Mouse (Mus musculus): ENCODE measurements at regions not wholly inside any gene's neighbourhood (a gene's known extent, or its start where the extent isn't known, plus 50 kb on each side); places are given as distances from the start of the nearest gene placed in this dataset.
A peak's percentile ranks its signal among the peaks of the same experiment; 100 is the strongest.

- Histone ChIP-seq H3K4me2 (ENCODE audit: low read depth, low read length) (no peak overlapping the region), H3K27me3 (ENCODE audit: control insufficient read depth, insufficient read depth, low read length) (no peaks in the 10 kb centered on the region), H3K9me3 (replicated peaks; ENCODE audit: control insufficient read depth, low read length) (no peaks in the 10 kb centered on the region), H3K4me3 (replicated peaks; ENCODE audit: low read length) (no peak overlapping the region), H3K27ac (ENCODE audit: low read length) (no peak overlapping the region), H3K4me1 (ENCODE audit: control insufficient read depth, insufficient read depth, low read length) (no peaks in the 10 kb centered on the region), H3K9ac (ENCODE audit: low read length) (no peak overlapping the region), H3K36me3 (ENCODE audit: control insufficient read depth, insufficient read depth, low read length) (no peaks in the 10 kb centered on the region)
- 0 out of 2 replicates have a peak, but pooled peaks have one; percentile 22 for ATAC-seq (ENCODE audit: insufficient read depth, low FRiP score)
- WGBS: 75% methylated on average over 1 of the region's 1 CpGs
Observed at GRCm38 (mm10) chr11:6893734-6894133, 56.3 kb upstream of the Gm11983 start.

DNA sequence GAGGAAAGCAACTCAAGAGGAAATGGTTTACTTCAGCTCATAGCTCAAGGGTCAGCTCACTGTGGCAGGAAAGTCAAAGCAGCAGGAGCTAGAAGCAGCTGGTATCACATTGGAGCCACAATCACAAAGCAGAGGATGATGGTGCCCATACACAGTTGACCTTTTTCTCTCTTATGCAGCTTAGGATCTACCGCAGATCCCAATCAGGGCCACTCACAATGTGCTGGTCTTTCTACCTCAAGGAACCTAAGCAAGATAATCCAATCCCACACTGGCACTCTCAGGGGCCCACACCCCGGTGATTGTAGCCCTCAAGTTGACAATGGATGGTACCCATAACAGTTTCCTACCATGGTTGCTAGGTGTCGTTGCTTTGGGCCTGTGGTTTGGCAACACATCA, 55.6 kb upstream of the Gm11983 start:
- Histone ChIP-seq H3K4me1 (ENCODE audit: control insufficient read depth, insufficient read depth, low read length) (no peaks in the 10 kb centered on the region), H3K36me3 (ENCODE audit: control insufficient read depth, insufficient read depth, low read length) (no peaks in the 10 kb centered on the region), H3K9me3 (replicated peaks; ENCODE audit: control insufficient read depth, low read length) (no peaks in the 10 kb centered on the region), H3K27me3 (ENCODE audit: control insufficient read depth, insufficient read depth, low read length) (no peaks in the 10 kb centered on the region), H3K27ac (ENCODE audit: low read length) (no peak overlapping the region), H3K9ac (ENCODE audit: low read length) (no peak overlapping the region), H3K4me2 (ENCODE audit: low read depth, low read length) (no peak overlapping the region), H3K4me3 (replicated peaks; ENCODE audit: low read length) (no peak overlapping the region)
- 90% methylated on average over 3 of the region's 3 CpGs for WGBS
- no peak for ATAC-seq (ENCODE audit: insufficient read depth, low FRiP score)

- Histone ChIP-seq H3K4me1 (ENCODE audit: control insufficient read depth, insufficient read depth, low read length) (no peaks in the 10 kb centered on the region), H3K4me2 (ENCODE audit: low read depth, low read length) (no peak overlapping the region), H3K27ac (ENCODE audit: low read length) (no peak overlapping the region), H3K9me3 (replicated peaks; ENCODE audit: control insufficient read depth, low read length) (no peaks in the 10 kb centered on the region), H3K9ac (ENCODE audit: low read length) (no peak overlapping the region), H3K36me3 (ENCODE audit: control insufficient read depth, insufficient read depth, low read length) (no peaks in the 10 kb centered on the region), H3K4me3 (replicated peaks; ENCODE audit: low read length) (no peak overlapping the region), H3K27me3 (ENCODE audit: control insufficient read depth, insufficient read depth, low read length) (no peaks in the 10 kb centered on the region)
- WGBS: 63% methylated on average over 5 of the region's 5 CpGs
- ATAC-seq (ENCODE audit: insufficient read depth, low FRiP score): no peak
Observed at GRCm38 (mm10) chr11:6890450-6890849, 53.0 kb upstream of the Gm11983 start.

DNA sequence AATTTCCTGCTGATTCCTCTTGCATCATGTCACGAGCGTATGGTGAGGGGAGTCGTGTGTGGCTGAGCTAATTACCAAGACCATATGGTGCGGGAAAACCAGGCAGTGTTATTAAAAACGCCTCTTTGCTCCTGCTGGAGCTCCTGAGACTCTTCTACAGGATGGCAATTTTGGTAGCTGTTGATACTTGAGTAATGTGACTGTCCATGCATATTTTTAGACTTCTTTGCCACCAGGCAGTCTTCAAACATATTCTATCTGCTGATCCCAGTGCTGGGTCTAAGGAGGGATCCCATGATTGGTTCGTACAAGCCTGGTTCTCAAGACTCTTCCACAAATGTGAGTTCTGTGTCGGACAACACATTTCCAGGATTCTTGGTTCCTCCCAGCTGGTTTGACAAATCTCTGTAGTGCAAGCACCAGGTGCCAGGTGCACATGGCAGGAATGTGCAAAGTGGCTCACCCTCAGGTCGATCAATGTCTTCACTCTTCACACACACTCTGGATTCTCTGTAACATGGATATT, 52.3 kb upstream of the Gm11983 start:
- 70% methylated on average over 8 of the region's 8 CpGs for WGBS

DNA sequence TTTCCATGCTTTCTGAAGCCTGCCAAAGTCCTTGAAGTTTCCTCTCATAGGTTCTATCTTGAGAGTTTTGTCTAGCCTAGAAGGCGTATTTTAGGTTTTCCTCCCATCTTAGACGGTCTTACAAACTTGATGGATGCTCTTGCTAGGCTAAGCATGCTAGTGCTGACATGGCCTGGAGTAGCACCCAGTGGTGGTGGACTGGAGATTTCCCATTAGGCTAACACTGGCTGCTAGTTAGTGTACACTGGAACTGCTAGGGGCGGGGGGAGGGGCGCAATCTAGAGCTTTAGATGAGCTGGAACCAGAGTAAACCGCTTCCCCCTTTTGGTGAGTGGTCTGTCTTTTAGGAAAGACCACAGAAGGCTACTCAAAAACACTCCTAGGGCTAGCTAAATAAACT, 51.7 kb upstream of the Gm11983 start:
- H3K9me3 ChIP-seq (replicated peaks; ENCODE audit: control insufficient read depth, low read length): no peaks in the 10 kb centered on the region
- no peak overlapping the region for H3K4me2 ChIP-seq (ENCODE audit: low read depth, low read length)
- H3K27me3 ChIP-seq (ENCODE audit: control insufficient read depth, insufficient read depth, low read length): no peaks in the 10 kb centered on the region
- no peaks in the 10 kb centered on the region for H3K4me1 ChIP-seq (ENCODE audit: control insufficient read depth, insufficient read depth, low read length)
- H3K27ac ChIP-seq (ENCODE audit: low read length): no peak overlapping the region
- no peaks in the 10 kb centered on the region for H3K36me3 ChIP-seq (ENCODE audit: control insufficient read depth, insufficient read depth, low read length)
- no peak overlapping the region for H3K9ac ChIP-seq (ENCODE audit: low read length)
- ATAC-seq (ENCODE audit: insufficient read depth, low FRiP score): no peak
- no peak overlapping the region for H3K4me3 ChIP-seq (replicated peaks; ENCODE audit: low read length)
- WGBS: 79% methylated on average over 5 of the region's 5 CpGs

More for the DNA sequence above, 52.3 kb upstream of the Gm11983 start:
- Histone ChIP-seq H3K9ac (ENCODE audit: low read length) (no peak overlapping the region), H3K27me3 (ENCODE audit: control insufficient read depth, insufficient read depth, low read length) (no peaks in the 10 kb centered on the region), H3K4me1 (ENCODE audit: control insufficient read depth, insufficient read depth, low read length) (no peaks in the 10 kb centered on the region), H3K27ac (ENCODE audit: low read length) (no peak overlapping the region), H3K9me3 (replicated peaks; ENCODE audit: control insufficient read depth, low read length) (no peaks in the 10 kb centered on the region), H3K4me3 (replicated peaks; ENCODE audit: low read length) (no peak overlapping the region), H3K4me2 (ENCODE audit: low read depth, low read length) (no peak overlapping the region), H3K36me3 (ENCODE audit: control insufficient read depth, insufficient read depth, low read length) (no peaks in the 10 kb centered on the region)
- ATAC-seq (ENCODE audit: insufficient read depth, low FRiP score): no peak

All from stomach, embryonic 16.5 days (tissue).